Mouse (Mus musculus): Measurements from ENCODE around the gene 1700047I17Rik2. TPM values are rescaled to one million over a fixed set of nuclear protein-coding genes. Genes with fewer than 3 reads are reported as not detected.
"Not testable (repeated sequence)": the region's sequence is repeated elsewhere in the genome, so short reads cannot be mapped to it uniquely, and the experiment has no call there.

The 1700047I17Rik2 gene
- polyA plus RNA-seq, 1 experiment from 2014 or later, result not detected

DNA sequence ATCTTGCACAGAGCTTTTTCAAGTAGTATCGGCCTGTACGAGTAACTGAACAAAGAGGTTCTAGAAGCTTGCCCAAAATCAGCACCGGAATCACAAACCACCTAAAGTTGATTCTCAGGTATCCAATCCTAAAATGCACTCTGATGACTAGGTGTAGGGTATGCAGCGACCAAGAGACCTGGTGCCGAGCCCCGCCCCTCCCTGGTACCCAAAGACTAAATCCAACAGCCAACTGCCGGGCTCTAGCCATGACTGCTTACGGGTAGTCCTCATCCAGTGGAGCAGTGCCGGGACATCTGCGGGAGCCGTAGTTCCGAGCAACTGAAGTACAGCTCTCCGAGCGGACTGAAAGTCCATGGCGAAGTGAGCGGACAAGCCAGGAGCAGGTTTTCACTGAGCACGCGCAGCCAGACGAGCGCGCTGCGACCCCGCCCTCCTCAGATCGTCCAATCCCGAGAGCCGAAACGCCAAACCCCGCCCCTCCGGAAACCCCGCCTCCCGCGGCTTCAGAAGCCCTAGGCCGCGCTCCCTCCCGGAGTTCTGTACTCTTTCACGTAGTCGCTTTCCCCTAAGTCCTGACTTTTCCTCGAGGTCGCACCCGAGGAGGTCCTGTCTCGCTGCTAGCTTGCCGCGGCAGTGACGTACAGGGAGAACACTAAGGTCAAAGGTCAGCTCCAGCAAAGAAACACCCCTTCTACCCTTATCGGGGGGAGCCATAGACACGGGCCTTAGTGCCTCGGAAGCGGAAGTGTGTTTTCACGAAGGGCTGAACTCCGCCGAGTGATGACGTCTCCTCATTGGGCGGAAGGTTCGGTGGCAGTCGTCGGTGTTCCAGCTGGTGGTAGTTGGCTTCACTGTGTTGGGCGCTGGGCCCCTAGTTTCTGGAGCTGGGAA is 30.5 kb downstream of the 1700047I17Rik2 start, which contains the start of gene Srp54c:
Gene Srp54c, plus strand, starts transcription at position 543 of the 894 bp plus-strand sequence.
- ATAC-seq (replicated peaks; ENCODE audit: extremely low read depth, insufficient read depth, low FRiP score), result peak; percentile 98
- peak within 1 kb of the TSS; percentile 45 for H3K4me3 ChIP-seq (ENCODE audit: low read length)
- no CpG with 5 or more reads among the region's 57 CpGs for WGBS
- H3K9ac ChIP-seq (ENCODE audit: low read length), result peak within 1 kb of the TSS; percentile 52; the same call in 1 of the 2 replicates
- not testable (repeated sequence) for H3K27me3 ChIP-seq (ENCODE audit: control insufficient read depth, insufficient read depth, low read length); H3K4me1 ChIP-seq (ENCODE audit: control insufficient read depth, insufficient read depth, low read length); H3K36me3 ChIP-seq (ENCODE audit: control insufficient read depth, insufficient read depth); H3K9me3 ChIP-seq (replicated peaks; ENCODE audit: control insufficient read depth, low read length); H3K4me2 ChIP-seq (ENCODE audit: low read depth, low read length)
- 0 out of 2 replicates have a peak within 1 kb of the TSS, but pooled peaks have one; percentile 42 for H3K27ac ChIP-seq (ENCODE audit: low read length)

DNA sequence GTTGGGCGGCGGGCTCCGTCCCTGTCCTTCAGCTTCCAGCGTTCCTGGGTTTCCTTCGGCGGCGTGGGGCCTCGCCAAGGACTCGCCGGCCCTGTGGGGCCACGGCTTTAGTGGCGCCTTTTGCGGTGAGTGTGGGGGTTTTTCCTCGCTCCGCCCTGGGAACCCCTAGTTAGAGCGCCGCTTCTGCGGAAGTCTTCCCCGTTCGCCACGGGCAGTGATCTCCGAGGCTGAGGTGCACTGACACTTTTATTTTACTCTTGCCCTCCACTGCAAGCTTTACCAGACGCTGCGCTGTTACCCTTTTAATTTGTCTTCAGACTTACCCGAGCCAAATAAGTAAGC is 31.1 kb downstream of the 1700047I17Rik2 start:
- H3K27me3 ChIP-seq (ENCODE audit: control insufficient read depth, insufficient read depth, low read length); H3K36me3 ChIP-seq (ENCODE audit: control insufficient read depth, insufficient read depth); H3K4me1 ChIP-seq (ENCODE audit: control insufficient read depth, insufficient read depth, low read length); H3K4me2 ChIP-seq (ENCODE audit: low read depth, low read length); H3K9me3 ChIP-seq (replicated peaks; ENCODE audit: control insufficient read depth, low read length): not testable (repeated sequence)
- ATAC-seq (replicated peaks; ENCODE audit: extremely low read depth, insufficient read depth, low FRiP score), result peak; percentile 49
- H3K27ac ChIP-seq (ENCODE audit: low read length), result 0 out of 2 replicates have a peak overlapping the region, but pooled peaks have one; percentile 42
- H3K4me3 ChIP-seq (ENCODE audit: low read length), result peak overlapping the region; percentile 45
- under 1% methylated on average over 9 of the region's 25 CpGs for WGBS
- H3K9ac ChIP-seq (ENCODE audit: low read length), result peak overlapping the region; percentile 52; the same call in 1 of the 2 replicates

DNA sequence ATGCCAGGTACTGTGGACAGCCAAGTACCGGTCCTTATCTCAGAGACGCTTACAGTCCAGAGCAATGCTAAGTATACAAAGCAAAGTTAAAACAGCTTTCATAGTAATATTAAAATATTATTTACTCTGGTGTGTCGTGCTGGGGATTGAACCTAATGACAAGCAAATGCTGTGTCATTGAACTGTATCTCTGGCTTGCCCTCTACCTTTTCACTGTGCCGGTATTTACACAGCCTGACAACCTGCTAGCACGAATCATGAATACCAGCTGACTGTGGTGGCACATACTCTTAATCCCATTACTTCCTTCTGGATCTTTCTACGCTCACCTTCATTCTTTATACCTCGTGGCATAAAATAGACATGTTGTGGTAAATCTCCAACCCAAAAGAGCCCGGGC is 42.9 kb downstream of the 1700047I17Rik2 start:
- not testable (repeated sequence) for ATAC-seq (replicated peaks; ENCODE audit: extremely low read depth, insufficient read depth, low FRiP score); H3K36me3 ChIP-seq (ENCODE audit: control insufficient read depth, insufficient read depth); H3K4me1 ChIP-seq (ENCODE audit: control insufficient read depth, insufficient read depth, low read length); H3K4me3 ChIP-seq (ENCODE audit: low read length); H3K27ac ChIP-seq (ENCODE audit: low read length); H3K27me3 ChIP-seq (ENCODE audit: control insufficient read depth, insufficient read depth, low read length); H3K9me3 ChIP-seq (replicated peaks; ENCODE audit: control insufficient read depth, low read length); H3K9ac ChIP-seq (ENCODE audit: low read length); H3K4me2 ChIP-seq (ENCODE audit: low read depth, low read length)
- no CpG with 5 or more reads among the region's 8 CpGs for whole genome bisulfite sequencing

DNA sequence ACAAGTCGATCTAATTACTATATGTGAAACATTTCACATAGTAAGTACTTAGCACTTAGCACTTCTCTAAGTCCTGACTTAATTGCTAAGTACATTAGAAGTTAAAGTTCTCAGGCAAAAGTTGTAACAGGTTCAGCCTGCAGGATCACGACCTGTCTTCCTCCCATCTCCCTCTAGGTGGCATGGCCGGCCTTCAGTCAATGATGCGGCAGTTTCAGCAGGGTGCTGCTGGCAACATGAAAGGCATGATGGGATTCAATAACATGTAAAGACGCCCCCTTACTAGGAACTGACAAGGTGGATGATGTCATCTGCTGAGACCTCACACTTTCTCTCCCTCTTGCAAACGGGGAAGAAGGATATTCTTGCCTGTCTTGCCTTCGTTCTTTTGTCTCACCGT is 62.6 kb downstream of the 1700047I17Rik2 start:
- not testable (repeated sequence) for H3K9ac ChIP-seq (ENCODE audit: low read length); ATAC-seq (replicated peaks; ENCODE audit: extremely low read depth, insufficient read depth, low FRiP score)
- WGBS, result no CpG with 5 or more reads among the region's 8 CpGs

DNA sequence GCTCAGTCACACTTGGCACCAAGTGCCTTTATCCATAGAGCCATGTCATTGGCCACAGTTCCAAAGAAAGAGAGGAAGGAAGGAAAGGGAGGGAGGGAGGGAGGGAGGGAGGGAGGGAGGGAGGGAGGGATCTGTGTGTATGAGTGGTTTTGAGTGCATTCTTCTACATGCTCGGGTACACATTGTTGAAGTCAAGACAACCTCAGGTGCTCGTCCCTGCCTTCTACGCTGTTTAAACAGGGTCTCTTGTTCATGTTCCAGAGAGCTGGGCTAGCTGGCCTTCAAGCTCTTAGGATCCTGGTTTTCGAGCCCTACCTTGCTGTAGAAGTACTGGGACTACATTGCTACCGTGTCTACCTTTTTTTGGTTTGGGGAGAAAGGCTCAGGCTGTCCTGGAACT is 64.0 kb downstream of the 1700047I17Rik2 start:
- not testable (repeated sequence) for H3K9me3 ChIP-seq (replicated peaks; ENCODE audit: control insufficient read depth, low read length); H3K4me3 ChIP-seq (ENCODE audit: low read length); ATAC-seq (replicated peaks; ENCODE audit: extremely low read depth, insufficient read depth, low FRiP score); H3K9ac ChIP-seq (ENCODE audit: low read length); H3K36me3 ChIP-seq (ENCODE audit: control insufficient read depth, insufficient read depth); H3K27me3 ChIP-seq (ENCODE audit: control insufficient read depth, insufficient read depth, low read length); H3K4me1 ChIP-seq (ENCODE audit: control insufficient read depth, insufficient read depth, low read length); H3K4me2 ChIP-seq (ENCODE audit: low read depth, low read length); H3K27ac ChIP-seq (ENCODE audit: low read length)
- no CpG with 5 or more reads among the region's 5 CpGs for WGBS

More for the DNA sequence above, 62.6 kb downstream of the 1700047I17Rik2 start:
- not testable (repeated sequence) for H3K27me3 ChIP-seq (ENCODE audit: control insufficient read depth, insufficient read depth, low read length); H3K9me3 ChIP-seq (replicated peaks; ENCODE audit: control insufficient read depth, low read length); H3K36me3 ChIP-seq (ENCODE audit: control insufficient read depth, insufficient read depth); H3K4me3 ChIP-seq (ENCODE audit: low read length); H3K27ac ChIP-seq (ENCODE audit: low read length); H3K4me1 ChIP-seq (ENCODE audit: control insufficient read depth, insufficient read depth, low read length); H3K4me2 ChIP-seq (ENCODE audit: low read depth, low read length)

Other genes with a start within 250 kb of the 1700047I17Rik2 start
- gene Gm20403, start 213.1 kb upstream of the 1700047I17Rik2 start, polyA plus RNA-seq (2015; fragmentation: Nextera tagmentation; extraction: Ambion mirVana), result not detected in 2 replicates
- gene Baz1a, start 185.2 kb upstream of the 1700047I17Rik2 start, polyA plus RNA-seq (2015; fragmentation: Nextera tagmentation; extraction: Ambion mirVana), result 13.4 and 16.4 TPM in 2 replicates
- gene 2700097O09Rik, start 119.5 kb upstream of the 1700047I17Rik2 start, polyA plus RNA-seq (2015; fragmentation: Nextera tagmentation; extraction: Ambion mirVana), result 27.2 and 29.9 TPM in 2 replicates
- gene Srp54a, start 119.3 kb upstream of the 1700047I17Rik2 start, polyA plus RNA-seq (2015; fragmentation: Nextera tagmentation; extraction: Ambion mirVana), result 130 and 158 TPM in 2 replicates
- 21.9 and 22.1 TPM in 2 replicates for gene Fam177a, start 75.1 kb upstream of the 1700047I17Rik2 start, polyA plus RNA-seq (2015; fragmentation: Nextera tagmentation; extraction: Ambion mirVana)
- 41.4 and 48.4 TPM in 2 replicates for gene Srp54b, start 44.5 kb upstream of the 1700047I17Rik2 start, polyA plus RNA-seq (2015; fragmentation: Nextera tagmentation; extraction: Ambion mirVana)
- 54.7 and 60.0 TPM in 2 replicates for gene Srp54c, start 30.6 kb downstream of the 1700047I17Rik2 start, polyA plus RNA-seq (2015; fragmentation: Nextera tagmentation; extraction: Ambion mirVana)
- gene 1110008L16Rik, start 100.0 kb downstream of the 1700047I17Rik2 start, polyA plus RNA-seq (2015; fragmentation: Nextera tagmentation; extraction: Ambion mirVana), result 9.0 and 12.3 TPM in 2 replicates
- gene Ppp2r3c, start 103.4 kb downstream of the 1700047I17Rik2 start, polyA plus RNA-seq (2015; fragmentation: Nextera tagmentation; extraction: Ambion mirVana), result 9.3 and 9.9 TPM in 2 replicates
- gene Psma6, start 184.6 kb downstream of the 1700047I17Rik2 start, polyA plus RNA-seq (2015; fragmentation: Nextera tagmentation; extraction: Ambion mirVana), result 322 and 352 TPM in 2 replicates

Measured in heart, embryonic 16.5 days (tissue).